Mouse (Mus musculus) embryonic facial prominence, embryonic 10.5 days (tissue): ENCODE data around the gene Pi4k2a. TPM values are rescaled to one million over a fixed set of nuclear protein-coding genes. Genes with fewer than 3 reads are reported as not detected.
A peak's percentile ranks its signal among the peaks of the same experiment; 100 is the strongest.

ENCODE experiments used
- DNase-seq: peaks from one replicate; pipeline ENCODE4 v3.0.0-alpha.2; 2017; ENCODE audit warnings: low spot score
- H3K27ac ChIP-seq: fragments of 300-500 bp; sonication (generic); replicated peaks from 2 replicates; pipeline ENCODE4 v1.5.1; 2016; ENCODE audit warnings: mild to moderate bottlenecking
- H3K27me3 ChIP-seq: fragments of 300-500 bp; sonication (generic); replicated peaks from 2 replicates; pipeline ENCODE4 v1.6.1; 2016; ENCODE audit warnings: low read depth, mild to moderate bottlenecking; ENCODE audit not compliant: poor library complexity, severe bottlenecking
- H3K36me3 ChIP-seq: fragments of 300-500 bp; sonication (generic); replicated peaks from 2 replicates; pipeline ENCODE4 v1.6.1; 2016; ENCODE audit warnings: mild to moderate bottlenecking, moderate library complexity
- H3K4me1 ChIP-seq: fragments of 300-500 bp; sonication (generic); 2 replicates; pipeline ENCODE4 v1.6.1; 2016
- H3K4me3 ChIP-seq: fragments of 300-500 bp; sonication (generic); 2 replicates; pipeline ENCODE4 v1.5.1; 2016; ENCODE audit warnings: mild to moderate bottlenecking, moderate library complexity
- H3K9me3 ChIP-seq: fragments of 300-500 bp; sonication (generic); 2 replicates; pipeline ENCODE4 v1.6.1; 2016; ENCODE audit warnings: mild to moderate bottlenecking
- whole genome bisulfite sequencing: fragments of 180-500 bp; shearing (Covaris S2); methylation state at CpG from one replicate; pipeline ENCODE4 v1.1.7; 2016; 5-methylcytosine and 5-hydroxymethylcytosine counted together
- polyA plus RNA-seq: library from polyadenylated mRNA; unstranded; fragments of >200 nt; fragmentation: Nextera tagmentation; extraction: Ambion mirVana; gene quantifications from 2 replicates; pipeline ENCODE4 v1.2.1, GENCODE M21; 2016

Pi4k2a gene
- polyA plus RNA-seq, 1 experiment from 2014 or later, result 28.0 TPM

GRCm38 (mm10) chr19:42158246-42159017, 68.2 kb downstream of the Pi4k2a start:
- H3K9me3 ChIP-seq, result no peaks in the 10 kb centered on the region
- DNase-seq, result no peak

DNA sequence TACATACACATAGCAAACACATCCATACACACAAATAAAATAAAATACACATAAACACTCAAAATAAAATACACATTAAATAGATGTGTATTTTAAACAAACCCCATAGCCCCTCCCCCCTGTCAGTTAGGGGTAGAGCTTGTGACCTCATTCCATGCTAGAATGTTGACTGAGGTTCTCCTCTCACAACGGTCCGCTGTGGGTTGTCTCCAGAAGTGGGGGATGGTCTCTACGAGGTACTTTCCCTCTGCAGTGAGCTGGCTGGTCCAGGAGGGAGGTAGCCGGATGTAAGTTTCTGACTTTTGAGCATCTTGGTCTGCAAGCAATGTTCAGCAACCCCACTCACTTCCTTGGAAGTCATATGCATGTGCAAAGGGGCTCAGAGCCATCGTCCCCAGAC, 73.5 kb downstream of the Pi4k2a start, which contains the start of gene Zfyve27:
TSS of gene Zfyve27 (plus strand) at position 188 of the 400 bp plus-strand sequence.
- no peak for DNase-seq
- no peaks in the 10 kb centered on the region for H3K9me3 ChIP-seq
- WGBS, result 79% methylated on average over 5 of the region's 5 CpGs
- H3K4me3 ChIP-seq, result no peak within 1 kb of the TSS
- no peak within 1 kb of the TSS for H3K27ac ChIP-seq
- H3K27me3 ChIP-seq, result peaks cover 26% of the 10 kb centered on the region
- H3K36me3 ChIP-seq, result no peaks in the 10 kb centered on the region
- peaks cover 3% of the 10 kb centered on the region; the same call in 1 of the 2 replicates for H3K4me1 ChIP-seq

More at GRCm38 (mm10) chr19:42158246-42159017, 68.2 kb downstream of the Pi4k2a start:
- no peak overlapping the region for H3K4me3 ChIP-seq
- H3K36me3 ChIP-seq, result no peaks in the 10 kb centered on the region
- peak overlapping the region; percentile 65 for H3K27ac ChIP-seq
- H3K4me1 ChIP-seq, result peaks cover 11% of the 10 kb centered on the region
- WGBS, result 49% methylated on average over 13 of the region's 13 CpGs
- H3K27me3 ChIP-seq, result no peaks in the 10 kb centered on the region

GRCm38 (mm10) chr19:42164188-42164587, 73.9 kb downstream of the Pi4k2a start:
- H3K4me3 ChIP-seq, result no peak overlapping the region
- no peaks in the 10 kb centered on the region for H3K36me3 ChIP-seq
- no peak for DNase-seq
- peaks cover 31% of the 10 kb centered on the region for H3K27me3 ChIP-seq
- no peaks in the 10 kb centered on the region for H3K9me3 ChIP-seq
- no peak overlapping the region for H3K27ac ChIP-seq
- 0 out of 2 replicates have a peak, but pooled peaks cover 3% of the 10 kb centered on the region for H3K4me1 ChIP-seq
- WGBS, result 75% methylated on average over 7 of the region's 7 CpGs

DNA sequence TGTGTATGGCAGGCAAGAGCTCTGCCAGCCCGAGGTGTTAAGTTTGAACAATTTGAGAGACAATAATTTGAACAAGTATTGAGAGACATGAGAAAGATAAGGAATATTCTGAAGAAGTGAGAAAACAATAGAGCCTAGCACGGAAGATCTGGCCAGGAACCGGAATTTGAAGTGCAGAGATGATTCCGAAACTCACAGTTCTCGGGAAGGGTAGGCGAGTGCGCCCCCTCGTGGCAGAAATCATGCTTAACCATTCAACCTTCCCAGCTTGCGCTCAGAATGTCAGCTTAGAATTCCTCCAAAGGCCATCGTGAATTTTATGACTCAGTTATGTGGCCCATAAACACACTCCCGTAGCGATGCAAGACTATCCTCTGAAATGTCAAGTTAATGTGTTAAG, 75.9 kb downstream of the Pi4k2a start:
- Histone ChIP-seq H3K9me3 (no peaks in the 10 kb centered on the region), H3K27ac (0 out of 2 replicates have a peak overlapping the region, but pooled peaks have one; percentile 27), H3K27me3 (peaks cover 38% of the 10 kb centered on the region), H3K4me3 (0 out of 2 replicates have a peak overlapping the region, but pooled peaks have one; percentile 16), H3K36me3 (no peaks in the 10 kb centered on the region), H3K4me1 (peaks cover 11% of the 10 kb centered on the region)
- DNase-seq, result peak; percentile 87
- WGBS, result 5% methylated on average over 12 of the region's 12 CpGs

DNA sequence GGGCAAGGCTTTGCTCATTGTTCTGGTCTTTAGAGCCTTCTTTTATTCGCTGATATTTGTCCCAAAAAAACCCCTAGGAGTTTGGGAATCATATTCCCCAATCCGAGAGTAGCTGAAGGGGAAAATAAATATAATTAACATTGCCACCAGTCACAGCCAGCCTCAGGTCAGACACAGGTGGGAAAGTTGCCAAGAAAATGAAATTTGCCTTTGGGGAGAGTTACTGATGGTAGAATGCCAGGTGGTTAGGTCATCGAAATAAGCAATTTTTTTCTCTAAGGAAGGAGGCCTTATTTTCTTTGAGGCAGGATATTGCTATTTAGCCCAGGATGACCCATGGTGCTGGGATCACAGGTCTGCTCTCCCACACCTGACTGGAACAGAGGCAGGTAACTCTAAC, 76.5 kb downstream of the Pi4k2a start:
- DNase-seq, result no peak
- Histone ChIP-seq H3K9me3 (no peaks in the 10 kb centered on the region), H3K4me3 (no peak overlapping the region), H3K27me3 (peaks cover 38% of the 10 kb centered on the region), H3K4me1 (peaks cover 18% of the 10 kb centered on the region), H3K27ac (no peak overlapping the region), H3K36me3 (no peaks in the 10 kb centered on the region)
- WGBS, result 55% methylated on average over 3 of the region's 3 CpGs

DNA sequence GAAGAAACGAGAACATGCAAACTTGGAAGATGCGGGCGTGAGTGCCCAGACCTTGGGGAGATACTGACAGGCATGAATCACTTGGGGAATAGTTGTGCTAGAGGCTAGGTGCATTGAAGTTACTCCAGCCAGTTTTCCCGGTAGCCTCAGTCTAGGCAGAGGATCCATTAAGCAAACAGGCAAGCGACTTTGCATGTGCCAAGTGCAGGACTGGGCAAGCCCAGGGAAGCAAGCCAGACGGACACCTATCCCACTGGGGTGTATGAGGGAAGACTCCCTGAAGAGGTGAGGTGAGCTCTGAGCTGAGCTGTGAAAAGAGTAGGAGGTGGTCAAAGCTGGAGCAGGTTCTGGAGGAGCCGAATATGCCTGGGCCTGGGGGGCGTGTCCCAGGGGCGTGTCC, 77.2 kb downstream of the Pi4k2a start:
- Histone ChIP-seq H3K4me3 (no peak overlapping the region), H3K9me3 (no peaks in the 10 kb centered on the region), H3K27me3 (peaks cover 38% of the 10 kb centered on the region), H3K4me1 (peaks cover 21% of the 10 kb centered on the region), H3K27ac (no peak overlapping the region), H3K36me3 (no peaks in the 10 kb centered on the region)
- whole genome bisulfite sequencing, result 66% methylated on average over 9 of the region's 9 CpGs
- DNase-seq, result no peak

- no peak overlapping the region; the same call in 1 of the 2 replicates for H3K4me3 ChIP-seq
- H3K36me3 ChIP-seq, result no peaks in the 10 kb centered on the region
- DNase-seq, result no peak
- 79% methylated on average over 10 of the region's 10 CpGs for WGBS
- peaks cover 38% of the 10 kb centered on the region for H3K27me3 ChIP-seq
- no peak overlapping the region for H3K27ac ChIP-seq
- H3K9me3 ChIP-seq, result no peaks in the 10 kb centered on the region
- peaks cover 21% of the 10 kb centered on the region for H3K4me1 ChIP-seq
Measured at GRCm38 (mm10) chr19:42169322-42169975, 79.2 kb downstream of the Pi4k2a start.

GRCm38 (mm10) chr19:42170025-42170969, 80.0 kb downstream of the Pi4k2a start:
- Histone ChIP-seq H3K27me3 (peaks cover 32% of the 10 kb centered on the region), H3K9me3 (no peaks in the 10 kb centered on the region), H3K4me3 (peak overlapping the region; percentile 99), H3K4me1 (peaks cover 21% of the 10 kb centered on the region), H3K27ac (peak overlapping the region; percentile 83), H3K36me3 (no peaks in the 10 kb centered on the region)
- 2% methylated on average over 56 of the region's 56 CpGs for WGBS
- DNase-seq, result peak; percentile 93

Other genes with a start within 250 kb of the Pi4k2a start
- gene Frat2, start 242.3 kb upstream of the Pi4k2a start, polyA plus RNA-seq, result 3.8 and 4.3 TPM in 2 replicates
- 36.3 and 38.9 TPM in 2 replicates for gene Rrp12, start 194.3 kb upstream of the Pi4k2a start, polyA plus RNA-seq
- 1,003 and 1,124 TPM in 2 replicates for gene Pgam1, start 178.5 kb upstream of the Pi4k2a start, polyA plus RNA-seq
- gene Exosc1, start 157.0 kb upstream of the Pi4k2a start, polyA plus RNA-seq, result 94.3 and 96.8 TPM in 2 replicates
- 85.4 and 85.7 TPM in 2 replicates for gene Zdhhc16, start 157.0 kb upstream of the Pi4k2a start, polyA plus RNA-seq
- gene Mms19, start 109.3 kb upstream of the Pi4k2a start, polyA plus RNA-seq, result 43.1 and 45.0 TPM in 2 replicates
- gene Ubtd1, start 108.7 kb upstream of the Pi4k2a start, polyA plus RNA-seq, result 13.2 and 13.5 TPM in 2 replicates
- 0.22 TPM in 1 of 2 replicates, not detected in the other for gene Ankrd2, start 54.5 kb upstream of the Pi4k2a start, polyA plus RNA-seq
- gene Hoga1, start 44.9 kb upstream of the Pi4k2a start, polyA plus RNA-seq, result 1.1 and 1.3 TPM in 2 replicates
- gene 4933411K16Rik, start 38.2 kb upstream of the Pi4k2a start, polyA plus RNA-seq, result 0.17 TPM in 1 of 2 replicates, not detected in the other
- gene Morn4, start 4.1 kb upstream of the Pi4k2a start, polyA plus RNA-seq, result 47.9 and 48.1 TPM in 2 replicates
- 23.5 and 24.5 TPM in 2 replicates for gene Avpi1, start 38.6 kb downstream of the Pi4k2a start, polyA plus RNA-seq
- 3.9 and 4.0 TPM in 2 replicates for gene Marveld1, start 56.9 kb downstream of the Pi4k2a start, polyA plus RNA-seq
- gene Zfyve27, start 73.5 kb downstream of the Pi4k2a start, polyA plus RNA-seq, result 32.0 and 33.0 TPM in 2 replicates
- 0.58 and 0.72 TPM in 2 replicates for gene Sfrp5, start 111.8 kb downstream of the Pi4k2a start, polyA plus RNA-seq
- gene Golga7b, start 157.1 kb downstream of the Pi4k2a start, polyA plus RNA-seq, result 0.58 and 1.2 TPM in 2 replicates